Mouse (Mus musculus) brain, embryonic 18.5 days (tissue): ENCODE measurements at regions not wholly inside any gene's neighbourhood (a gene's known extent, or its start where the extent isn't known, plus 50 kb on each side); places are given as distances from the start of the nearest gene placed in this dataset.

Experiments used
- DNase-seq: peaks from one replicate; pipeline ENCODE4 v3.0.0-alpha.2; 2012; ENCODE audit warnings: low read depth, low spot score

- no peak for DNase-seq
Measured at GRCm38 (mm10) chr12:70752911-70753290, 72.4 kb upstream of the Frmd6 start.

DNA sequence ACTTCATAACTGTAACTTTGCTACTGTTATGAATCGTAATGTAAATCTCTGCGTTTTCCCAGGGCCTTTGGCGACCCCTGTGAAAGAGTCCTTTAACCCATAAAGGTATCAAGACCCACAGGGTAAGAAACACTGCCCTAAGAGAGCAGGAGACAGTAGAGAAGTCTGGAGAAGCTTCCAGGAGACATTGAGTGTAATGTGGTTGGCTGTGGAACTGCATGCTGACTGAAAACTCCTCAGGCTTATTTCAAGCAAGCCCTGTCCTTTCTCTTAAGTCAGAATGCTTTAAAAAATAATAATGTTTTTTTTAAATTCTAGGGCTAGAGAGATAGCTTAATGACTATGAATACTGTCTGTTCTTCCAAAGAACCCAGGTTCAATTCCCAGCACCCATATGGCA, 71.9 kb upstream of the Frmd6 start:
- DNase-seq, result no peak

DNA sequence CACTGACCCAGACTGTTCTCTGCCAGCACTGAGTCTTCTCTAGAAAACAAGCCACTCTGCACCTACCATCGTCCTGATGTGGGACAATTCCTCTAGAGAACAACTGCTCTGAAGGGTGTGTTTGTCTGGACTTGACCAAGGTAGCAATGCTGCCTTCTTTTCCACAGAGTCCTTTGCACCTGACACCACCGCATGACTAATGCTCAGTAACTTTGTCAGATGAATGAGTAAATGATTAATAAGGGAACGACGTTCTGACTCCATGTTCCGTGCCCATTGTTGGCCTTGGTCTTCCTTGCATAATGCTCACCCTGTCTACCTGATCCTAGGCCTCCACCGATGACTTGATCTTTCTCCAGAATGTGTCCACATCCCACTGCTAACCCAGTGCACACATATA, 67.2 kb upstream of the Frmd6 start:
- DNase-seq, result no peak

DNA sequence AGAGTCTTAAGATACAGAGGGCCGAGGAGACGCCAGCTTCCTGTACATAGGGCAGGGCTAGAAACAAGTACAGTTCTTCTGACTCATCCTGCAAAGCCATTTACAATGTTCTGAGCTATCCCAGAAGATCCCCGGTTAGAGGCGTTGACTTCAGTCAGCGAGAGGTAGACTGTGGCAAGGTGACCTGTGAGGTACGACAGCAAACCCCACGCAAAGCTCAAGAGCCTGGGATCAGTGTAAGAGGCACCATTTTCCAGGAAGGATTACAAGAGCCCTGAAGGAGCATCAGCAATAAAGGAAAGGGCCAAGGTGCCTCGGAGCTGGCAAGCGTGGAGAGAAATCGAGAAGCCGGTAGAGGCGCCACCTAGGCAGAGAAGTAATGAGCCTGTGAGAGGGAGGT, 61.8 kb upstream of the Frmd6 start:
- DNase-seq, result no peak

- DNase-seq, result no peak
Measured at GRCm38 (mm10) chr12:70766319-70766718, 59.0 kb upstream of the Frmd6 start.

DNA sequence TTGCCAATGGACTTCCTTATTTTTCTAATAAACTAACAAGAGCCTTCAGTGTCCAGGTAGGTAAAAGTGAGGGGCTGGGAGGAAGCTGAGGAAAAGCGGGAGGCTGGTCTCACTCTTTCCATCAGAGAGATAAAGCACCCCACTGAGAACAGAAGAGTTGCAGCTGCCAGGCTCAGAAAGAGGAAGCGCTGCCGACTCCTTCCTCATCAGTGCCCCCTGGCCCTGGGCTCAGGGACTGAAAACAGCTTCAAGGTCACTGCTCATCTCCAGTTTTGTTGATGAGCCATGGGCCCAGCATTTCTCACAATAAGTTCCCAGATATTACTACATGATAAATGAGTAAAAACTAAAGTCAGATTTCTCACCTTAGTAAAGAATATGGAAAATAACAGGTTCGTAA, 57.4 kb upstream of the Frmd6 start:
- DNase-seq, result no peak

- no peak for DNase-seq
Measured at GRCm38 (mm10) chr12:70768745-70769144, 56.6 kb upstream of the Frmd6 start.

DNA sequence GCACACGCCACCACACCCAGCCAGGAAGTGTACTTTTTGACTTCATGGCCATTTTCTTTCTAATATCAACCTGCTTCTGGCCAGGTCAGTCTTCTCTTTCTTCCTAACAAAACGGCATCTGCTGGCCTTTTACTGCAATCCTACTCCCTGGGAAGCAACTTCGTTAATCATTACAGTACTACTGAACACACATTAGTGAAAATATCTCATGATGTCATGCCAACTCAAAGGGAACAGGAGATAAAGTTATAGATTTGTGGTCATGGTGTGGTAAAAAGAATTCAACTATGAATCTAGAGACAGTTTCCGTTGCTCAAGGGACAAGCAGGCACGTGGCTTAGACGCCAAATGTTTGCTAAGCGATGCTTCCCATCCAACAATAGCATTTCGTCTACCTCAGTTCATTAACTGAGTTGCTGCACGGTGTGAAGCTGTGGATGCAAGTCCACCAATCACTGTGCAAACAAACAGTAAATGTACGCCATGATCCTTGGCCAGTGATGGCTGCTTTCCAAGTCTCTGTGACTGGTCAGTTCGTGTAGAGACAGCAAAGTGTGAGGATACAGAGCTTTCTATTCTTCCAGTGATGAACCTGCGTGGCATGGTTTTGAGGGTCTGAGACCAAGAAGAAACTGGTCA, 55.7 kb upstream of the Frmd6 start:
- DNase-seq, result no peak

DNA sequence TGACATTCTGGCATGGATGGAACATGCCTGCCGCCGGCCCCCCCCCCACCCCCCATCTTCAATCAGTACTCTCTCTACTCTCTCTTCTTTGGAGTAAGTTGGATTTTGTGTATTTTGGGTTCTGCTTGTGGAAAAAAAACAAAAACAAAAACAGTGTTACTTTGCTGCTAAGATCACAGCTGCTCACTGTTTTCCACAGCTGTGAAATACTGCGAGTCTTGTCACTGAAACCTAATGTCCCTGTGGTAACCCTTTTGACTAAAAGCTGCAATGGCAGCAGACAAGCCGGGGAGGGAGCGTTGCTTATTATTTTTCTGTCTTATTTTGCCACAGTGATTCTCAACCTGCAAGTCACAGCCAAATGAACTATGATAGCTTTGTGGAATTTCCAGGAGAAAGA, 51.3 kb upstream of the Frmd6 start:
- DNase-seq, result no peak

- DNase-seq, result no peak
Measured at GRCm38 (mm10) chr12:70774816-70775591, 50.3 kb upstream of the Frmd6 start.
